Mouse (Mus musculus): ENCODE data around the gene Yif1b. TPM values are rescaled to one million over a fixed set of nuclear protein-coding genes. Genes with fewer than 3 reads are reported as not detected.

The Yif1b gene
- total and polyA plus RNA-seq, 3 experiments = 55.2 to 162 (median 64.5) TPM

Other genes starting within 250 kb of the Yif1b start
- under 1 TPM; 0.12 to 0.14 TPM for gene Ryr1, start 113.2 kb upstream of the Yif1b start, total RNA-seq (2021)
- 0.10 TPM in 1 of 2 replicates, not detected in the other for gene Ryr1, start 113.2 kb upstream of the Yif1b start, polyA plus RNA-seq (2012; rRNA removed)
- gene Rasgrp4, start 103.5 kb upstream of the Yif1b start, total RNA-seq (2021) = 1 to 10 TPM; 1.2 to 1.5 TPM
- gene Rasgrp4, start 103.5 kb upstream of the Yif1b start, polyA plus RNA-seq (2012; rRNA removed) = 3.2 and 3.9 TPM in 2 replicates
- 10 to 100 TPM in 1 of 2 experiments, 1 to 10 TPM in 1; 9.7 to 12.1 TPM for gene Fam98c, start 82.1 kb upstream of the Yif1b start, total RNA-seq (2021)
- gene Fam98c, start 82.1 kb upstream of the Yif1b start, polyA plus RNA-seq (2012; rRNA removed) = 35.2 and 43.4 TPM in 2 replicates
- gene Ggn, start 68.1 kb upstream of the Yif1b start, total RNA-seq (2021) = 1 to 10 TPM; 1.1 to 1.7 TPM
- 3.0 and 3.8 TPM in 2 replicates for gene Ggn, start 68.1 kb upstream of the Yif1b start, polyA plus RNA-seq (2012; rRNA removed)
- gene Spred3, start 67.9 kb upstream of the Yif1b start, total RNA-seq (2021) = 1 to 10 TPM; 5.2 to 7.4 TPM
- 14.4 and 18.0 TPM in 2 replicates for gene Spred3, start 67.9 kb upstream of the Yif1b start, polyA plus RNA-seq (2012; rRNA removed)
- gene Psmd8, start 57.6 kb upstream of the Yif1b start, total RNA-seq (2021) = 100 to 1,000 TPM; 194 to 223 TPM
- 102 and 114 TPM in 2 replicates for gene Psmd8, start 57.6 kb upstream of the Yif1b start, polyA plus RNA-seq (2012; rRNA removed)
- under 1 TPM; 0.52 to 0.73 TPM for gene Catsperg1, start 24.3 kb upstream of the Yif1b start, total RNA-seq (2021)
- gene Catsperg1, start 24.3 kb upstream of the Yif1b start, polyA plus RNA-seq (2012; rRNA removed) = 0.84 and 1.2 TPM in 2 replicates
- 1 to 10 TPM; 1.5 to 1.7 TPM for gene Kcnk6, start 5.8 kb upstream of the Yif1b start, total RNA-seq (2021)
- gene Kcnk6, start 5.8 kb upstream of the Yif1b start, polyA plus RNA-seq (2012; rRNA removed) = 12.2 and 13.5 TPM in 2 replicates
- 1 to 10 TPM; 2.3 to 4.2 TPM for gene 2200002D01Rik, start 10.1 kb downstream of the Yif1b start, total RNA-seq (2021)
- 2.5 TPM in 2 replicates for gene 2200002D01Rik, start 10.1 kb downstream of the Yif1b start, polyA plus RNA-seq (2012; rRNA removed)
- gene Spint2, start 43.6 kb downstream of the Yif1b start, total RNA-seq (2021) = 10 to 100 TPM; 44.3 to 53.9 TPM
- 61.1 and 90.2 TPM in 2 replicates for gene Spint2, start 43.6 kb downstream of the Yif1b start, polyA plus RNA-seq (2012; rRNA removed)
- gene Ppp1r14a, start 51.0 kb downstream of the Yif1b start, total RNA-seq (2021) = 1 to 10 TPM; 5.5 to 9.8 TPM
- gene Ppp1r14a, start 51.0 kb downstream of the Yif1b start, polyA plus RNA-seq (2012; rRNA removed) = 9.2 and 12.1 TPM in 2 replicates
- gene Dpf1, start 65.6 kb downstream of the Yif1b start, total RNA-seq (2021) = 1 to 10 TPM; 1.5 to 3.3 TPM
- gene Dpf1, start 65.6 kb downstream of the Yif1b start, polyA plus RNA-seq (2012; rRNA removed) = 2.9 and 3.1 TPM in 2 replicates